Mouse (Mus musculus): Measurements from ENCODE around the gene Kcnk12. TPM values are rescaled to one million over a fixed set of nuclear protein-coding genes. Genes with fewer than 3 reads are reported as not detected.

Gene Kcnk12
- polyA plus RNA-seq, 1 experiment from 2014 or later = 0.07 TPM

GRCm38 (mm10) chr17:87745926-87746888, 51.6 kb downstream of the Kcnk12 start:
- H3K27ac ChIP-seq (replicated peaks; ENCODE audit: low read depth, low read length) = no peak overlapping the region
- peak overlapping the region; percentile 86 for H3K4me2 ChIP-seq (ENCODE audit: low read depth, severe bottlenecking)
- H3K36me3 ChIP-seq (ENCODE audit: control insufficient read depth, insufficient read depth, low read length) = no peaks in the 10 kb centered on the region
- H3K9me3 ChIP-seq (ENCODE audit: control insufficient read depth, low read length) = no peaks in the 10 kb centered on the region
- peak; percentile 66 for DNase-seq (ENCODE audit: low spot score)
- peak; percentile 70; the same call in 1 of the 2 replicates for ATAC-seq (ENCODE audit: insufficient number of reproducible peaks, low FRiP score, low TSS enrichment, low read depth)
- WGBS = 2% methylated on average over 101 of the region's 101 CpGs
- H3K27me3 ChIP-seq (ENCODE audit: control insufficient read depth, insufficient read depth, low read length) = peaks cover 44% of the 10 kb centered on the region
- H3K9ac ChIP-seq (ENCODE audit: low read length) = peak overlapping the region; percentile 37
- H3K4me3 ChIP-seq (ENCODE audit: low read depth, low read length) = peak overlapping the region; percentile 50
- H3K4me1 ChIP-seq (ENCODE audit: control insufficient read depth, insufficient read depth, low read length) = 0 out of 2 replicates have a peak, but pooled peaks cover 3% of the 10 kb centered on the region

GRCm38 (mm10) chr17:87744985-87745925, 52.5 kb downstream of the Kcnk12 start:
- H3K9ac ChIP-seq (ENCODE audit: low read length) = peak overlapping the region; percentile 37; the same call in 1 of the 2 replicates
- H3K9me3 ChIP-seq (ENCODE audit: control insufficient read depth, low read length) = no peaks in the 10 kb centered on the region
- H3K4me3 ChIP-seq (ENCODE audit: low read depth, low read length) = peak overlapping the region; percentile 50
- H3K4me2 ChIP-seq (ENCODE audit: low read depth, severe bottlenecking) = peak overlapping the region; percentile 86
- no peaks in the 10 kb centered on the region for H3K36me3 ChIP-seq (ENCODE audit: control insufficient read depth, insufficient read depth, low read length)
- ATAC-seq (ENCODE audit: insufficient number of reproducible peaks, low FRiP score, low TSS enrichment, low read depth) (peak; percentile 63), DNase-seq (ENCODE audit: low spot score) (peak; percentile 39)
- H3K27me3 ChIP-seq (ENCODE audit: control insufficient read depth, insufficient read depth, low read length) = peaks cover 44% of the 10 kb centered on the region
- H3K27ac ChIP-seq (replicated peaks; ENCODE audit: low read depth, low read length) = no peak overlapping the region
- H3K4me1 ChIP-seq (ENCODE audit: control insufficient read depth, insufficient read depth, low read length) = 0 out of 2 replicates have a peak, but pooled peaks cover 3% of the 10 kb centered on the region
- WGBS = 12% methylated on average over 32 of the region's 32 CpGs

- Histone ChIP-seq H3K9me3 (ENCODE audit: control insufficient read depth, low read length) (no peaks in the 10 kb centered on the region), H3K4me2 (ENCODE audit: low read depth, severe bottlenecking) (no peak overlapping the region), H3K27ac (replicated peaks; ENCODE audit: low read depth, low read length) (no peak overlapping the region), H3K27me3 (ENCODE audit: control insufficient read depth, insufficient read depth, low read length) (peaks cover 16% of the 10 kb centered on the region), H3K36me3 (ENCODE audit: control insufficient read depth, insufficient read depth, low read length) (no peaks in the 10 kb centered on the region), H3K9ac (ENCODE audit: low read length) (no peak overlapping the region), H3K4me3 (ENCODE audit: low read depth, low read length) (no peak overlapping the region), H3K4me1 (ENCODE audit: control insufficient read depth, insufficient read depth, low read length) (no peaks in the 10 kb centered on the region)
- DNase-seq (ENCODE audit: low spot score) = no peak
- 43% methylated on average over 1 of the region's 1 CpGs for WGBS
- ATAC-seq (ENCODE audit: insufficient number of reproducible peaks, low FRiP score, low TSS enrichment, low read depth) = no peak
These were observed 58.0 kb downstream of the Kcnk12 start for GRCm38 (mm10) chr17:87739835-87740234.

GRCm38 (mm10) chr17:87737144-87737543, 60.6 kb downstream of the Kcnk12 start:
- Histone ChIP-seq H3K4me3 (ENCODE audit: low read depth, low read length) (no peak overlapping the region), H3K4me2 (ENCODE audit: low read depth, severe bottlenecking) (no peak overlapping the region), H3K27ac (replicated peaks; ENCODE audit: low read depth, low read length) (no peak overlapping the region), H3K4me1 (ENCODE audit: control insufficient read depth, insufficient read depth, low read length) (no peaks in the 10 kb centered on the region), H3K9ac (ENCODE audit: low read length) (no peak overlapping the region), H3K9me3 (ENCODE audit: control insufficient read depth, low read length) (no peaks in the 10 kb centered on the region), H3K27me3 (ENCODE audit: control insufficient read depth, insufficient read depth, low read length) (no peaks in the 10 kb centered on the region), H3K36me3 (ENCODE audit: control insufficient read depth, insufficient read depth, low read length) (no peaks in the 10 kb centered on the region)
- WGBS = 75% methylated on average over 3 of the region's 3 CpGs
- DNase-seq (ENCODE audit: low spot score) (no peak), ATAC-seq (ENCODE audit: insufficient number of reproducible peaks, low FRiP score, low TSS enrichment, low read depth) (no peak)

GRCm38 (mm10) chr17:87734471-87734870, 63.3 kb downstream of the Kcnk12 start:
- Histone ChIP-seq H3K36me3 (ENCODE audit: control insufficient read depth, insufficient read depth, low read length) (no peaks in the 10 kb centered on the region), H3K27ac (replicated peaks; ENCODE audit: low read depth, low read length) (no peak overlapping the region), H3K9ac (ENCODE audit: low read length) (no peak overlapping the region), H3K4me1 (ENCODE audit: control insufficient read depth, insufficient read depth, low read length) (no peaks in the 10 kb centered on the region), H3K9me3 (ENCODE audit: control insufficient read depth, low read length) (no peaks in the 10 kb centered on the region), H3K27me3 (ENCODE audit: control insufficient read depth, insufficient read depth, low read length) (no peaks in the 10 kb centered on the region), H3K4me2 (ENCODE audit: low read depth, severe bottlenecking) (no peak overlapping the region), H3K4me3 (ENCODE audit: low read depth, low read length) (no peak overlapping the region)
- ATAC-seq (ENCODE audit: insufficient number of reproducible peaks, low FRiP score, low TSS enrichment, low read depth) (no peak), DNase-seq (ENCODE audit: low spot score) (no peak)
- 84% methylated on average over 8 of the region's 8 CpGs for WGBS

GRCm38 (mm10) chr17:87731962-87732361, 65.8 kb downstream of the Kcnk12 start:
- DNase-seq (ENCODE audit: low spot score) = no peak
- H3K4me1 ChIP-seq (ENCODE audit: control insufficient read depth, insufficient read depth, low read length) = no peaks in the 10 kb centered on the region
- no peak overlapping the region for H3K27ac ChIP-seq (replicated peaks; ENCODE audit: low read depth, low read length)
- no peak overlapping the region for H3K4me3 ChIP-seq (ENCODE audit: low read depth, low read length)
- ATAC-seq (ENCODE audit: insufficient number of reproducible peaks, low FRiP score, low TSS enrichment, low read depth) = no peak
- 76% methylated on average over 4 of the region's 4 CpGs for WGBS
- H3K9me3 ChIP-seq (ENCODE audit: control insufficient read depth, low read length) = no peaks in the 10 kb centered on the region; the same call in 1 of the 2 replicates
- H3K36me3 ChIP-seq (ENCODE audit: control insufficient read depth, insufficient read depth, low read length) = no peaks in the 10 kb centered on the region
- no peak overlapping the region for H3K4me2 ChIP-seq (ENCODE audit: low read depth, severe bottlenecking)
- H3K27me3 ChIP-seq (ENCODE audit: control insufficient read depth, insufficient read depth, low read length) = no peaks in the 10 kb centered on the region
- H3K9ac ChIP-seq (ENCODE audit: low read length) = no peak overlapping the region

GRCm38 (mm10) chr17:87726489-87727356, 71.1 kb downstream of the Kcnk12 start:
- 92% methylated on average over 12 of the region's 12 CpGs for WGBS
- DNase-seq (ENCODE audit: low spot score) (no peak), ATAC-seq (ENCODE audit: insufficient number of reproducible peaks, low FRiP score, low TSS enrichment, low read depth) (no peak)
- no peak overlapping the region for H3K4me2 ChIP-seq (ENCODE audit: low read depth, severe bottlenecking)
- no peak overlapping the region for H3K4me3 ChIP-seq (ENCODE audit: low read depth, low read length)
- no peak overlapping the region for H3K9ac ChIP-seq (ENCODE audit: low read length)
- peaks cover 9% of the 10 kb centered on the region; the same call in 1 of the 2 replicates for H3K36me3 ChIP-seq (ENCODE audit: control insufficient read depth, insufficient read depth, low read length)
- H3K27ac ChIP-seq (replicated peaks; ENCODE audit: low read depth, low read length) = no peak overlapping the region
- no peaks in the 10 kb centered on the region; the same call in 1 of the 2 replicates for H3K9me3 ChIP-seq (ENCODE audit: control insufficient read depth, low read length)
- no peaks in the 10 kb centered on the region for H3K4me1 ChIP-seq (ENCODE audit: control insufficient read depth, insufficient read depth, low read length)
- H3K27me3 ChIP-seq (ENCODE audit: control insufficient read depth, insufficient read depth, low read length) = no peaks in the 10 kb centered on the region

All from limb, embryonic 11.5 days (tissue).